Mouse (Mus musculus) hindbrain, postnatal 0 days (tissue): ENCODE measurements around the gene Dtx2. TPM values are rescaled to one million over a fixed set of nuclear protein-coding genes. Genes with fewer than 3 reads are reported as not detected.

Experiments used
- ATAC-seq: fragments of 200-750 bp; cut with Nextera tagmentation; 2 replicates; pipeline ENCODE4 v1.8.0; 2017; ENCODE audit warnings: mild to moderate bottlenecking, moderate TSS enrichment, moderate library complexity
- DNase-seq: peaks from one replicate; pipeline ENCODE4 v3.0.0-alpha.2; 2015; ENCODE audit warnings: low spot score
- H3K27ac ChIP-seq: fragments of 300-500 bp; sonication (generic); 2 replicates; pipeline ENCODE4 v1.5.1; 2014; ENCODE audit warnings: mild to moderate bottlenecking
- H3K27me3 ChIP-seq: fragments of 300-500 bp; sonication (generic); 2 replicates; pipeline ENCODE4 v1.6.1; 2014; ENCODE audit warnings: low read length, mixed read lengths; ENCODE audit not compliant: insufficient read depth
- H3K36me3 ChIP-seq: fragments of 300-500 bp; sonication (generic); 2 replicates; pipeline ENCODE4 v1.6.1; 2014; ENCODE audit warnings: low read length, mixed read lengths; ENCODE audit not compliant: insufficient read depth
- H3K4me1 ChIP-seq: fragments of 300-500 bp; sonication (generic); 2 replicates; pipeline ENCODE4 v1.6.1; 2014; ENCODE audit warnings: antibody characterized with exemption, low read length, mixed read lengths; ENCODE audit not compliant: insufficient read depth
- H3K4me2 ChIP-seq: fragments of 300-500 bp; sonication (generic); 2 replicates; pipeline ENCODE4 v1.6.1; 2014; ENCODE audit warnings: low read depth, mild to moderate bottlenecking, low read length, moderate library complexity, mixed read lengths
- H3K4me3 ChIP-seq: fragments of 300-500 bp; sonication (generic); 2 replicates; pipeline ENCODE4 v1.5.1; 2014; ENCODE audit warnings: low read length
- H3K9ac ChIP-seq: fragments of 300-500 bp; sonication (generic); replicated peaks from 2 replicates; pipeline ENCODE4 v1.6.1; 2014; ENCODE audit warnings: mild to moderate bottlenecking, low read length, moderate library complexity, mixed read lengths
- H3K9me3 ChIP-seq: fragments of 300-500 bp; sonication (generic); 2 replicates; pipeline ENCODE4 v1.6.1; 2016; ENCODE audit warnings: low read length, mixed read lengths
- CTCF ChIP-seq: IDR thresholded peaks from 2 replicates; pipeline ENCODE4 v1.5.1; 2016; ENCODE audit warnings: antibody characterized with exemption, control low read depth, low read depth
- WGBS: fragments of 180-500 bp; shearing (Covaris S2); extraction: QIAGEN DNeasy Blood & Tissue Kit; methylation state at CpG from one replicate; pipeline ENCODE4 v1.1.7; 2014; 5-methylcytosine and 5-hydroxymethylcytosine counted together
- polyA plus RNA-seq: library from polyadenylated mRNA; unstranded; fragments of >200 nt; fragmentation: Nextera tagmentation; extraction: Ambion mirVana; gene quantifications from 2 replicates; pipeline ENCODE4 v1.2.1, GENCODE M21; 2015
- total RNA-seq: library from RNA; depleted of rRNA; stranded (reverse); fragments of >200 nt; gene quantifications from 2 replicates; pipeline ENCODE4 v1.2.3, GENCODE M21; 2014

The Dtx2 gene
- total and polyA plus RNA-seq, 2 experiments from 2014 or later: 17.4 to 28.6 TPM

- H3K4me3 ChIP-seq: no peak overlapping the region
- H3K27me3 ChIP-seq: no peaks in the 10 kb centered on the region
- H3K27ac ChIP-seq: no peak overlapping the region
- H3K4me2 ChIP-seq: no peak overlapping the region
- H3K36me3 ChIP-seq: no peaks in the 10 kb centered on the region
- H3K4me1 ChIP-seq: no peaks in the 10 kb centered on the region
- H3K9me3 ChIP-seq: no peaks in the 10 kb centered on the region
- TF ChIP-seq CTCF: no peak
- DNase-seq: no peak
- H3K9ac ChIP-seq: no peak overlapping the region
- ATAC-seq: no peak
- 65% methylated on average over 5 of the region's 5 CpGs for WGBS
Observed at GRCm38 (mm10) chr5:135990601-135991000, 4.0 kb upstream of the Dtx2 start.

- no peak overlapping the region for H3K4me3 ChIP-seq
- peaks cover 6% of the 10 kb centered on the region; the same call in 1 of the 2 replicates for H3K36me3 ChIP-seq
- no peak overlapping the region for H3K9ac ChIP-seq
- 69% methylated on average over 5 of the region's 5 CpGs for WGBS
- TF ChIP-seq CTCF: no peak
- no peak overlapping the region for H3K27ac ChIP-seq
- no peaks in the 10 kb centered on the region for H3K9me3 ChIP-seq
- no peaks in the 10 kb centered on the region for H3K27me3 ChIP-seq
- no peak for ATAC-seq
- no peak overlapping the region for H3K4me2 ChIP-seq
- DNase-seq: no peak
- no peaks in the 10 kb centered on the region for H3K4me1 ChIP-seq
Observed at GRCm38 (mm10) chr5:135993381-135993965, 1.1 kb upstream of the Dtx2 start.

GRCm38 (mm10) chr5:135994335-135994724 is 270 bp upstream of the Dtx2 start:
- WGBS: 66% methylated on average over 8 of the region's 8 CpGs
- Histone ChIP-seq H3K4me1 (no peaks in the 10 kb centered on the region), H3K4me2 (no peak overlapping the region), H3K27me3 (no peaks in the 10 kb centered on the region), H3K27ac (no peak overlapping the region), H3K9ac (peak overlapping the region; percentile 81; the same call in 1 of the 2 replicates), H3K36me3 (peaks cover 7% of the 10 kb centered on the region; the same call in 1 of the 2 replicates), H3K4me3 (peak overlapping the region; percentile 80), H3K9me3 (no peaks in the 10 kb centered on the region)
- ATAC-seq (peak; percentile 6; the same call in 1 of the 2 replicates), DNase-seq (no peak)
- no peak for TF ChIP-seq CTCF

- H3K27ac ChIP-seq: no peak overlapping the region
- no peak for ATAC-seq
- peak overlapping the region; percentile 81; the same call in 1 of the 2 replicates for H3K4me2 ChIP-seq
- no peak overlapping the region for H3K9ac ChIP-seq
- H3K4me1 ChIP-seq: no peaks in the 10 kb centered on the region
- WGBS: 83% methylated on average over 8 of the region's 8 CpGs
- H3K9me3 ChIP-seq: no peaks in the 10 kb centered on the region
- TF ChIP-seq CTCF: no peak
- H3K27me3 ChIP-seq: no peaks in the 10 kb centered on the region
- no peak for DNase-seq
- H3K36me3 ChIP-seq: peaks cover 7% of the 10 kb centered on the region; the same call in 1 of the 2 replicates
- no peak overlapping the region for H3K4me3 ChIP-seq
Observed at GRCm38 (mm10) chr5:135996162-135996561, 1.6 kb downstream of the Dtx2 start.

GRCm38 (mm10) chr5:136001222-136001621 is 6.6 kb downstream of the Dtx2 start:
- H3K4me2 ChIP-seq: no peak overlapping the region
- 92% methylated on average over 6 of the region's 6 CpGs for WGBS

GRCm38 (mm10) chr5:136002325-136002724 is 7.7 kb downstream of the Dtx2 start:
- Histone ChIP-seq H3K27ac (0 out of 2 replicates have a peak overlapping the region, but pooled peaks have one; percentile 4), H3K9me3 (no peaks in the 10 kb centered on the region), H3K4me3 (no peak overlapping the region), H3K27me3 (no peaks in the 10 kb centered on the region), H3K36me3 (peaks cover 7% of the 10 kb centered on the region; the same call in 1 of the 2 replicates), H3K4me2 (no peak overlapping the region), H3K9ac (no peak overlapping the region), H3K4me1 (peaks cover 5% of the 10 kb centered on the region; the same call in 1 of the 2 replicates)
- TF ChIP-seq CTCF: no peak
- ATAC-seq (no peak), DNase-seq (no peak)
- 77% methylated on average over 2 of the region's 2 CpGs for WGBS

More at GRCm38 (mm10) chr5:136001222-136001621, 6.6 kb downstream of the Dtx2 start:
- Histone ChIP-seq H3K4me3 (no peak overlapping the region), H3K27me3 (no peaks in the 10 kb centered on the region), H3K9ac (no peak overlapping the region), H3K9me3 (no peaks in the 10 kb centered on the region), H3K27ac (no peak overlapping the region), H3K4me1 (peaks cover 5% of the 10 kb centered on the region; the same call in 1 of the 2 replicates), H3K36me3 (peaks cover 7% of the 10 kb centered on the region; the same call in 1 of the 2 replicates)
- DNase-seq: no peak
- no peak for ATAC-seq
- TF ChIP-seq CTCF: no peak

- Histone ChIP-seq H3K9ac (no peak overlapping the region), H3K36me3 (peaks cover 7% of the 10 kb centered on the region; the same call in 1 of the 2 replicates), H3K4me1 (peaks cover 5% of the 10 kb centered on the region; the same call in 1 of the 2 replicates), H3K27ac (no peak overlapping the region), H3K4me3 (no peak overlapping the region), H3K27me3 (no peaks in the 10 kb centered on the region), H3K9me3 (no peaks in the 10 kb centered on the region), H3K4me2 (no peak overlapping the region)
- no peak for TF ChIP-seq CTCF
- DNase-seq: no peak
- ATAC-seq: no peak
- 48% methylated on average over 3 of the region's 3 CpGs for WGBS
Observed at GRCm38 (mm10) chr5:136002751-136003151, 8.2 kb downstream of the Dtx2 start.
